Mouse (Mus musculus) testis, postnatal 14 days (tissue): Measurements from ENCODE around the gene Ctsa.

ENCODE experiments used
- DNase-seq: peaks from one replicate; pipeline ENCODE4 v3.0.0; 2021; ENCODE audit warnings: low spot score

Gene Ctsa

GRCm38 (mm10) chr2:164804533-164805331, 27.9 kb upstream of the Ctsa start, which contains the start of the genes Acot8 and Zswim3:
Gene Acot8, minus strand, starts transcription at chr2:164804882.
Gene Zswim3, plus strand, starts transcription at chr2:164805098.
- DNase-seq = peak; percentile 98

DNA sequence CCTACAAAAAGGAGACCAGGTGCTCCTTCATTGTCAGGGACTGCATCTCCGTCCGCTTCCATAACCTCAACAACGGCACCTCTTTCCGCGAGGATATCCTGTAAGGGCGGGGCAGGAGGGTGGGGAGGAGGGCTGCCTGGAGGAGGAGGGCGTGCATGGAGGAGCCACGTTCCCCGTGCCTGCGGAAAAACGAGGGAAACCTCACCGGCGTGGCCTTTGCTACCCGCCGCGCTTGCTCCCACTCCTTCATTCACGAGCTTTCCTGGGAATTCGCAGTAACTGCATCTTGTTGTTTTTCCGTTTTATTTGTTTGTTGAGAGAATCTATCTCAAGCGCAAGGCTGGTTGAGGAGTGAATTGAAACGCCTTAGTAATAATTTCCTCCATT, 27.3 kb upstream of the Ctsa start:
- DNase-seq = no peak

GRCm38 (mm10) chr2:164806614-164807013, 26.1 kb upstream of the Ctsa start:
- DNase-seq = no peak

DNA sequence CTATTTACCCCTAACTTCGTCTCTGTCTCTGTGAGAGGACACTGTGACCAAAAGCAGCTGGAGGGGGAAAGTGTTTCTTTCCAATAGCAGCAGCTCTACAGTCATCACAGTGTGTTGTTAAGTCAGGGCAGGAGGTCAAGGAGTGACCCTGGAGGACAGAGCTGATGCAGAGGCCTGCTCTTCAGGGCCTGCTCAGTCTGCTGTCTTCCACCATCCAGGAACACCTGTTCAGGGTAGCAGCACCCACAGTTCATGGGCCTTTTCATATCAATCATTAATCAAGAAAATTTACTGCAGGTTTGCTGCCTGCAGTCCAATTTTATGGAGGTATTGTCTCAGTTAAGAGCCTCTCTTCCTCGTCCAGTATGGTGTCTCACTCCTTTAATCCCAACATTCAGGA, 19.1 kb upstream of the Ctsa start:
- no peak for DNase-seq

DNA sequence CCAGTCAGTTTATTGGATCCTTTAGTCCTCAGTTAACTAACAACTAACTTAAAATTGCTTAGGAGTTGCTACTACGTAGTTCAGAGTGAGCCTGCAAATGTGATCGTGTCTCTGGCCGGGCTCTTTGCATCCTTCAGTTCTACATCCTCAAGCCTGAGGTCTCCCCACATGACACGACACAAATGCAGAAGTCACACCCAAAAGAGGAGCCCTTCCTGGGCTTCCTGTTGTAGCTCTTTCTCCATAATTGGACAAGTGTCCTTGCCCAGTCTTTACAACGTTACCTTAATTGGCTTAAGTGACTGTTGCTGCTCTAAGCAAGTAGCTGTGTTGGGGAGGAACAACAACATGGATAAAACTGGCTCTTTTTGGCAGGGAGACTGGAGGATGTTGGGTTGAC, 17.3 kb upstream of the Ctsa start:
- DNase-seq = no peak

GRCm38 (mm10) chr2:164815821-164816220, 16.9 kb upstream of the Ctsa start:
- DNase-seq = no peak

DNA sequence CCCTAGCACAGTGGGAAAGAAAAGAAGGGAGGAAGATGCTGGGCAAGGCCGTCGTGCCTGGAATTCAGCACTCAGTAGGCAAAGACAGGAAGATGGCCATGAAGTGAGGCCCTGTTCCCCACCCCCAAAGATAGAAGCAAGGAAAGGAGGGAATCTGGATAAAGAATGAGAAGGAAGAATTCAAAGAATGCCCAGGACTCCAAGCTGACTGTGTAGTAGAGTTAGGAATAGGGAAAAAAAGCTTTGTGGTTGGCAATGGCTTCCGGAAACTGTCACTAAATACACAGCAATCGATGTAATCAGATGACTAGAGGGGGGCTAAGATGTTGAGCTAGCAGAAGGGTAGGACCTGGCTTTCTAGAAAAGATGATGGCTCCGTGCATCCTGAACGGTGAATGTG, 15.5 kb upstream of the Ctsa start:
- no peak for DNase-seq

- DNase-seq = no peak
These were observed 15.0 kb upstream of the Ctsa start for GRCm38 (mm10) chr2:164817703-164818102.

DNA sequence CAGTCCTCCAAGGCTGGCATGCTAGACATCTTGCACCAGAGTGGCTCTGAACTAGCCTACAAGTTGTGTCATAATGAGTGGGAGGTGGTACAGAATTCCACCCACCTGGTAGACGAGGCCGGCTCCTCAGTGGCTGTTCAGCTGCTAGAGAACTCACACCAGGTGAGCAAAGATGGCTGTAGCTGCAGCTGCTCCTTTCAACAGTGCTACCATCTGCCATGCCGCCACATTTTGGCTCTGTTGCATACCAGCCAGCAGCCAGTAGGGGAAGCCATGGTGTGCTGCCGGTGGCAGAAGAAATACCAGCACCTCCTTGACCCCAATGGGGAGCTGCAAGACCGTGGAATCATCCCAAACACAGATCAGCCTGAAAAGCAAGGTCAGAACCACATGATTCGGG, 11.6 kb upstream of the Ctsa start:
- DNase-seq = no peak

- peak; percentile 98 for DNase-seq
These were observed 10.0 kb upstream of the Ctsa start, which contains the start of gene Zswim1 for GRCm38 (mm10) chr2:164822636-164823165. Gene Zswim1, plus strand, starts transcription at chr2:164822686.

DNA sequence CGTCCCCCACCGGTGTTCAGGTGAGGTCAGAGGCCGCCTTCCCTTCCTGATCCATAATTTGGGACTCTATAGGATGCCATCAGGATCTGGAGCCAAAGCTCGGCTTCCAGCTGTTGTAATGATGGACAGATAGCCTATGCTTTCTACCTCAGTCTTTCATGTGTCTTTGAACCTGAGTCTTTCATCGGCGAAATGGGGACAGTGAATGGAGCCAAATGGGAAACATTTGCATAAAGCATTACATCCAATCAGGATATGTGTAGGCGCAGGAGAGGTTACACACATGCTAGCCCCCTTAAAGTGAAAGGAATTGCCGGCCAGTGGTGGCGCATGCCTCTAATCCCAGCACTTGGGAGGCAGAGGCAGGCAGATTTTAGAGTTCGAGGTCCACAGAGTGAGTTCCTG, 9.5 kb upstream of the Ctsa start:
- no peak for DNase-seq

DNA sequence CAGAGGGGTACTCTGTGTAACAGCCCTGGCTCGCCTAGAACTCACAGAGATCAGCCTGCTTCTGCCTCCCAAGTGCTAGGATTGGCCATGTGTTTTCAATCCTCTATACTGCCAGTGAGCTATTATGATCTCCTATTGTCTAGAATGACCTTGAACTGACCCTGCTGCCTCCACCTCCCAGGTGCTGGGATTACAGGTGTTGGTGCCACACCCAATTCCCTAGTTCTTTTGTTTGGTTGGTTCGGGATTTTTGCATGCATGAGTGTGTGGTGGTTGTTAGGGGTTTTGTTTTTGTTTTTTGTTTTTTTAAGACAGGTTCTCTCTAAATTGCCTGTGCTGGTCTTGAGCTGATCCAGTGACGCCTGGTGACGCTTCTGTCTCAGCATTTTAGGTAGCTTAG, 8.7 kb upstream of the Ctsa start:
- DNase-seq = no peak

DNA sequence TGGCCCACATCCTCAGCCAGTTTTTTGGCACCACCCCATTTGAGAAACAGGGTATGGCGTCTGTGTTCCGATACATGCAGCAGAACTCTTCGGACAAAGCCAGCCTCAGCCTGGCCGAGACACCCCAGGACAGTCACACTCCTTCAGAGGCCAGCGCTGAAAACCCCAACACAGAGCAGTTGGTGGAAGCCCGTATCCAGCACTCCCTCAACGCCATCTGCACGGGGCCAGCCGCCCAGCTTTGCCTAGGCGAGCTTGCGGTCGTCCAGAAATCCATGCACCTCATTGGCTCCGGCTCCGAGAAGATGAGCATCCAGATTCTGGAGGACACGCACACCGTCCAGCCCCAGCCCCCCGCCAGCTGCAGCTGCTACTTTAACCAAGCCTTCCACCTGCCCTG, 7.2 kb upstream of the Ctsa start:
- DNase-seq = no peak

DNA sequence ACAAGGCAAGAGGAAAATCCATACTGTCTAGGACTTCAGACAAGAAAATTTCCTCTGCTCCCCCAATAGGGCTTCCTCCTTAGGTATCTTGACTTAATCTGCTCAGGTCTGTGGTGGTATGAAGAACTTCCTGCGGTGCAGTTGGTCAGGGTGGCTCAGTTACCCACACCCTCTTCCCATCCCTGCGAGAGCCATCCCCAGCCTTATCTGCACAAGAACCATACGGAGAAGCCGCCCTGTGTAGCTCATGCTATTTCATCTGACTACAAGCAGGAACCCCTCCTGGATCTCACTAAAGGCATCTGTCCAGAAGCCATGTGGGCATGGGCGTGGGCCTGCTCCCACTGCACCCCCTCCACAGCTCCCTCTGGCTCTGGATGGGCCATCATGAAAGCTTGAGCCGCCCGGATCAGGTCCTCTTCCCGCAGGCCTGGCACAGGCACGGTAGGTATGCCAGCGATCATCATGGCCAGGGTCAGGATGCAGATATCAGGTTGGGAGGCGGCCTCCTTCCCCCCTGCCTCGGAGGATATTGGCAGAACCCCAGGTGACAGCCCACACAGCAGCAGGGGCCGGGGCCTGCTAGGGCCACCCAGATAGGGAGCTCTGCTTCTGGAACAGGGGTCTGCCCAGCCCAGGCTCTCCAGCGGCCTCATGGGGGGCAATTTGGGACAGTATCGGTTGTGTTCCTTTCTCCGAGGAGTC, 5.4 kb upstream of the Ctsa start:
- no peak for DNase-seq

- DNase-seq = no peak
These were observed 4.2 kb upstream of the Ctsa start, which contains the start of gene Spata25 for GRCm38 (mm10) chr2:164828437-164828836. Gene Spata25, minus strand, starts transcription at chr2:164828537.

DNA sequence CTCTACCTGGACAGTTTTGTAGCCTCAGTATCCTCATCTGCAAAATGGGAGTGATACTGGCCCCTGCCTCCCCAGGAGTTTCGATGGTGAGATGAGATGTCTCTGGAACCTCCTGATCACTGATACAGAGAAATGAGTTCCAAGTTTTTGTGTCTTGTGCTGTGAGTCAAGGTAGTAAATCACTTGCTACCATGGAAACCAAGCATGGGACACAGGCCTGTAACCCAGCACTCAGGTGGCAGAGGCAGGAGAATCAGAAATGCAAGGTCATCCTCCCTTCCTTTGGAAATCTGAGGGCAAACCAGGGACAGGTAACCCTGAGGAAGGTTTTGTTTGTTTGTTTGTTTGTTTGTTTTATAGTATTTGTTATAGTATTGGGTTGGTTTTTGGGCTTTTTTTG, 3.6 kb upstream of the Ctsa start:
- DNase-seq = no peak

GRCm38 (mm10) chr2:164831029-164831428, 1.6 kb upstream of the Ctsa start:
- no peak for DNase-seq

- no peak for DNase-seq
These were observed 483 bp upstream of the Ctsa start for GRCm38 (mm10) chr2:164832032-164832747.

DNA sequence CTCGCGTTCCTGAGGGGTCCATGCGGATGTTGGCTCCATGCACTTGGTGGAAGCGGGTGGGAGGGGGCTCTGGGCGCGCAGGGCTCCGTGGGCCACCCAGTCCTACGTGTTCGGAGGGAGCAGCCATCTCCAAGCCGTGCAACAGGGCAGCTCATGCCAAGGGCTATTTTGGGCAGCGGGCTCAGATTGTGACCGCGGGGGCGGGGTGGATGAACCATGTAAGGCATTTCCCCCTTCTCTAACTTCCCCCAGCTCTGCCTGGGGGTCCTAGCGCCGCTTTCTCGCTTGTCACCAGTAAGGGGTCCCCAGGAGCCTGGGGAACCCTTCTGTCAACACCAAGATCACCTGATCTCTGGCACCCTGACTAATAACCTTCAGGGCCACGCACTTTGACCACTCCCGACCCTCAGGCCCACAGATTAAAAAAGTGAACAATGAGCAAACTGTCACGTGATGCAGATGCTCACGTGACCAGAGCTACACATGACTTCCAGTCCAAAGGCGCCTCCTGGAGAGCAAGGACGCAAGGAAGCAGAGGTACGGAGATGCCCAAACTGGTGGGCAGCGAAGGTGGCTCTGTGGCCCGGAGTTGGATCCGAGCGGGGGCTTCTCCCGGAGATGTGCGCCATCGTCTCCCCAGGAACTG, 764 bp downstream of the Ctsa start, which contains the start of gene Neurl2:
Neurl2 (minus strand) TSS at position 143 of the 646 bp plus-strand sequence.
- DNase-seq = peak; percentile 86

DNA sequence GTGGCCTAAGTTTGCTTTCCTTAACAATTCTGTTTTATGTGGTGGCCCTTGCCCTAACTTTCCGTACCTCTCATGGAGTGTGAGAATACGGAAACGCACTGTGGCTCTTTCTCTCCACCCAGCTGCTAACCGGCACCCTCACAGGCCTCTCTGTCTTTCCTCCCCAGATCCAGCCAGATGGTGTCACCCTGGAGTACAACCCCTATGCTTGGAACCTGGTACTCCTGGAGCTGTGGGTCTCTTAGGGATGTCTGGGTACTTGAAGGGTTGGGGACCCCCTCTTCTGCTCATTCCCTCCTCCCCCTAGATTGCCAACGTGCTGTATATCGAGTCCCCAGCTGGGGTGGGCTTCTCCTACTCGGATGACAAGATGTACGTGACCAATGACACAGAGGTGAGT, 1.9 kb downstream of the Ctsa start:
- no peak for DNase-seq

- no peak for DNase-seq
These were observed 2.5 kb downstream of the Ctsa start for GRCm38 (mm10) chr2:164835164-164835563.

DNA sequence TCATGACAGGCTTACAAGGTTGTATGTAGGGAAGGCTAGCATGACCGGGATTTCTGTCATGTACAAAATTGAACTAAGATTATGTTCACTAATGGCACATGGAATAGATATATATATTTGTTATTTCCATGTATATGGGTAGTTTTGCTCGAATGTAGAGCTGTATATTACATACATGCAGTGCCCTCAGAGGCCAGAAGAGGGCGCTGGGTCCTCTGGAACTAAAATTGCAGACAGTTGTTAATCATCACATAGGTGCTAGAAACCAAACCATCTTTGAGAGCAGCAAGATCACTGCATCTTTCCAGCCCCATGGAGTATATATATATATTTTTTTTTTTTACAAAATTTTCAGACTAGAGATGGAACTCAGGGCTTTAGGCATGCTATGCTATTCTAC, 13.1 kb downstream of the Ctsa start:
- DNase-seq = no peak
